Mouse (Mus musculus) brain, adult 10 weeks (tissue): Measurements from ENCODE around the gene Olfr108. TPM values are rescaled to one million over a fixed set of nuclear protein-coding genes. Genes with fewer than 3 reads are reported as not detected.

Source experiments
- polyA plus RNA-seq: library from polyadenylated mRNA; stranded (reverse); fragments of 350-450 nt; fragmentation: Illumina TruSeq; extraction: RNeasy Lipid Tissue Mini Kit (QIAGEN cat#74804); gene quantifications from one replicate; pipeline ENCODE4 v1.2.3, GENCODE M21; 2015; ENCODE audit warnings: low read depth, low replicate concordance

The Olfr108 gene
- polyA plus RNA-seq: not detected

DNA sequence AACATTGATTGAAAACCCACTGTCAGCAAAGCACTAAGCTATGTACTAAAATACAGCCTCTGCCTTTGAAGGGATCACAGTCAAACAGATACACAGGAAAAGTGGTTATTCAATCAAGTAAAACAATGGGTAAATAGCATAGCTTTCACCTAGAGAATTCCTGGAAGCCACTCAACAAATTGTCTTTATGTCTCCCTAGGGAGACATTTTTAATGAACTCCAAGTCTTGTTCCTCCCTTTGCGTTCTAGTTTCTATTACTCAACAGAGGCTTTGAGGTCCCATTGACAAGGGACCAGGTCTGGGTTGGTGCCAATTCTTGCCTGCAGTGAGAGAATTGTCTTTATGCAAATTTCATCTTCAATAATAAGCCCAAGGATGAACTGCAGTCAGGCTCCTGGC is at the start of gene Olfr108:
Gene Olfr108 (plus strand): TSS at position 301 of the 400 bp plus-strand sequence.

DNA sequence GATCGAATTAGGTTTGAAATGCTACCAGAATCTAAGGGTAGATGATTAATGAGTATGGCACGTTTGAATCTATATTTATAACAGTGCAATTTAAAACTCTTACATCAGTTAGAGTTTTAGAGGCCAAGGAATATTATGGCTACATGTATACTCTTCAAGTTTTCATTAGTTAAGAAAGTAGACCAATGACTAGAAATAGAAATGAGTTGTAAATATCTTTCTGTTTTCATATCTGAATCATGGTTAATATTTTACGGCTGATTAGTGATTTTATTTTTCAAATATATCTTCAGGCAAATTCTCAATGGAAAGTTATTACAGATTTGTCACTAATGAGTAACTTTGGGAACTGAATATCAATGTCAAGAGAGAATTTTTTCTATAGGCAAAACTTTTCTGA is 46.4 kb upstream of the Olfr108 start, which contains the start of gene Olfr107:
Gene Olfr107 (plus strand): TSS at position 301 of the 400 bp plus-strand sequence.

DNA sequence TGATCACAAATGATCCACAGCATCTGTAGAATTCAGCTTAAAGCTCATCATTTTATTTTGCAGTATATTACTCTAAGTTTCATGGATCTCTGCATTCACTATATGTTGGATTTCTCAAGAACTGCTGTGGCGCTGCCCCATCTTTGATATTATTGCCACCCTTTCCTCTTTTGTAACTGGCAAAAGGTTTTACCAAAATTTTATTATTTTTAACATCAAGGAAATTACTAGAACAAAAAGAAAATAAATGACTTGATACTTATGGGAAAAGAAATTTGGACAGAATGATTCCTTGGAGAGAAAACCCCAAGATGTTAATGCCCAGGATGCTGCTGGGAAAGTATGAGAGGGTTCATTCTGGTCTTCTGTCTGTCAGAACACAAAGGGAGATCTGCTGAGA is 13.3 kb downstream of the Olfr108 start, which contains the start of gene Olfr109:
Gene Olfr109 (plus strand): TSS at position 301 of the 400 bp plus-strand sequence.

DNA sequence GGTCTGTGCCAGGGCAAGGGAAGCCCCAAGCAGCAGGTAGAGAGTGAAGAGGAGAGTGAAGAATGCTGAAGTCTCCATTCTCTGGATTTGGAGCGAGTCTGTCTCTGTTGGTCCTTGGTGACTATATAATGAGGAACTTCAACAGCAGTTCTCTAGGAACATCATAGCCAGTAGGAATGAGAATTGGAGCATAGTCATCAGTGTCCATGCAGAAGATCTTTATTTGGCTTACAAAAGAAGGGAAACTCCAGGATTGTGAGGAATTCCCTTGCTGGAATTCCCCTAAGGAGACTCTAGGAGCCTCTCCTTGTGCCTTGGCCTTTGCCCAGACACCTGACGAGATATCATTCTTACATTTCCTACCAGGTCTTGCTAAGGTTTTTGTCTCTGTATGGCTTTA is 38.2 kb downstream of the Olfr108 start, which contains the start of gene H2-M2:
Gene H2-M2 (minus strand): TSS at position 101 of the 400 bp plus-strand sequence.

DNA sequence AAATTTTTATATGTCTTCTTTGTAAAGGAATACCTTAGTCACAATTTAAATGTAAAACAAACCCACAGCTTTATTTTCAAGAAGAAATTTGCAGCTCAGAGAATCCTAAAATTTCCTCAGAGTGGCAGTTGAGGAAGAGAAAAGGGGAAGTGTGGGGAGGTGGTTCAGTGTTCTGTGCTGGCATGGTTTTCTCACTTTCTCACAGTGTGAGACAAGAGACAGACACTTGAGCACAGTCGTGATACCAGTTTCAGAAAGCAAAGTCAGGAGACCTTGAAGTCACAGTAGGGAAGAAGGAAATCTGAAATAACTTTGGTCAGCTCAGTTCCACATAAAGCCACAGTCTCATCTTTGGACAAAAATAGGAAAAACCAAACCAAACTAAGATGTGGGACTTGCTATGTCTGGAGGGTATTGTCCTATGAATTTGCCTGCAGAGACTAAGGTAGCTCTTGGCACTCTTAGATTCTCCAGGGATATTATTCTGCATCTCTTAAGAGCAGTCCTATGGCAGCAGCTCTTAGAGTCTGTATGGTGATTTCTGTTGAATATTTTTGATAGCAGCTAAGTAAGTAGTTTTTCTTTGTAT is 46.7 kb downstream of the Olfr108 start, which contains the start of gene Olfr110:
Gene Olfr110 (plus strand): TSS at position 539 of the 589 bp plus-strand sequence.

Other genes starting within 250 kb of the Olfr108 start
- gene Olfr94, start 244.5 kb upstream of the Olfr108 start, polyA plus RNA-seq: not detected
- not detected for gene Olfr95, start 232.4 kb upstream of the Olfr108 start, polyA plus RNA-seq
- not detected for gene Olfr96, start 225.3 kb upstream of the Olfr108 start, polyA plus RNA-seq
- not detected for gene Olfr97, start 208.2 kb upstream of the Olfr108 start, polyA plus RNA-seq
- gene Olfr98, start 181.7 kb upstream of the Olfr108 start, polyA plus RNA-seq: not detected
- gene H2-M3, start 175.3 kb upstream of the Olfr108 start, polyA plus RNA-seq: 5.0 TPM
- not detected for gene Olfr99, start 162.0 kb upstream of the Olfr108 start, polyA plus RNA-seq
- not detected for gene Olfr101, start 141.2 kb upstream of the Olfr108 start, polyA plus RNA-seq
- gene Olfr102, start 128.4 kb upstream of the Olfr108 start, polyA plus RNA-seq: not detected
- not detected for gene Olfr103, start 105.8 kb upstream of the Olfr108 start, polyA plus RNA-seq
- gene Olfr104-ps, start 85.9 kb upstream of the Olfr108 start, polyA plus RNA-seq: not detected
- not detected for gene Olfr105-ps, start 66.4 kb upstream of the Olfr108 start, polyA plus RNA-seq
- gene Olfr106-ps, start 55.1 kb upstream of the Olfr108 start, polyA plus RNA-seq: not detected
- gene Olfr107, start 46.3 kb upstream of the Olfr108 start, polyA plus RNA-seq: not detected
- not detected for gene Olfr109, start 13.4 kb downstream of the Olfr108 start, polyA plus RNA-seq
- gene H2-M2, start 38.1 kb downstream of the Olfr108 start, polyA plus RNA-seq: not detected
- not detected for gene Olfr110, start 47.0 kb downstream of the Olfr108 start, polyA plus RNA-seq
- gene Olfr111, start 62.5 kb downstream of the Olfr108 start, polyA plus RNA-seq: not detected
- gene Olfr112, start 124.0 kb downstream of the Olfr108 start, polyA plus RNA-seq: not detected
- not detected for gene Olfr113, start 132.2 kb downstream of the Olfr108 start, polyA plus RNA-seq
- gene Olfr114, start 147.3 kb downstream of the Olfr108 start, polyA plus RNA-seq: not detected
- not detected for gene Olfr115, start 181.6 kb downstream of the Olfr108 start, polyA plus RNA-seq
- not detected for gene Olfr116, start 181.7 kb downstream of the Olfr108 start, polyA plus RNA-seq
- gene Olfr117, start 218.3 kb downstream of the Olfr108 start, polyA plus RNA-seq: not detected
- not detected for gene Olfr118, start 221.5 kb downstream of the Olfr108 start, polyA plus RNA-seq